In genomic region chr10:27114131-27114530, GRCm38 (mm10) we compare ENCODE assay signal across 16 mouse cellular contexts.
"Had no signal": no experiment of that assay in that cellular context is flagged by ENCODE, and none has a peak within 500 bp of the region (broad histone marks: within the 10 kb centered on the region; RNA-seq: fewer than 3 reads in every experiment).

No protein-coding gene starts in this region.

- H3K36me3 ChIP-seq: neural tube, embryonic 13.5 days; neural tube, embryonic 15.5 days; stomach, embryonic 15.5 days had no signal

- H3K9ac ChIP-seq: neural tube, embryonic 13.5 days; neural tube, embryonic 15.5 days; stomach, embryonic 15.5 days had no signal

- H3K4me3 ChIP-seq: neural tube, embryonic 13.5 days; neural tube, embryonic 15.5 days; stomach, embryonic 15.5 days had no signal

- H3K4me1 ChIP-seq: neural tube, embryonic 13.5 days; neural tube, embryonic 15.5 days; stomach, embryonic 15.5 days had no signal

- H3K27ac ChIP-seq: neural tube, embryonic 13.5 days; neural tube, embryonic 15.5 days; stomach, embryonic 15.5 days; stomach, postnatal 0 days had no signal

- H3K27me3 ChIP-seq: neural tube, embryonic 13.5 days; neural tube, embryonic 15.5 days; stomach, embryonic 15.5 days had no signal

- DNase-seq: retina, postnatal 1 day; right cerebral cortex, adult 18-20 months; right cerebral cortex, postnatal 14 days; right cerebral cortex, postnatal 25 days; right cerebral cortex, postnatal 4 days; spleen, adult 18-20 months; thymus, adult 18-20 months; thymus, adult 2 months; thymus, postnatal 14 days; thymus, postnatal 25 days; thymus, postnatal 36 days; thymus, postnatal 4 days had no signal
